Mouse (Mus musculus) bone marrow macrophage, adult 2 months (primary cell): ENCODE measurements around the gene Mrps34. TPM values are rescaled to one million over a fixed set of nuclear protein-coding genes. Genes with fewer than 3 reads are reported as not detected.

Experiments
- H3K27ac ChIP-seq: 2 replicates; pipeline ENCODE4 v1.5.1; 2012; ENCODE audit warnings: low read depth, low read length; ENCODE audit not compliant: insufficient read depth
- H3K4me1 ChIP-seq: 2 replicates; pipeline ENCODE4 v1.6.1; 2012; ENCODE audit warnings: low read length; ENCODE audit not compliant: control insufficient read depth, insufficient read depth
- H3K4me3 ChIP-seq: 2 replicates; pipeline ENCODE4 v1.5.1; 2012; ENCODE audit warnings: mild to moderate bottlenecking, low read length, moderate library complexity; ENCODE audit not compliant: insufficient read depth
- CTCF ChIP-seq: IDR thresholded peaks from 2 replicates; pipeline ENCODE4 v1.5.1; 2012; ENCODE audit warnings: low read depth, mild to moderate bottlenecking, low read length, moderate library complexity
- POLR2A ChIP-seq: IDR thresholded peaks from 2 replicates; pipeline ENCODE4 v1.6.1; 2012; ENCODE audit warnings: mild to moderate bottlenecking, low read depth, low read length, borderline replicate concordance
- polyA plus RNA-seq: library from polyadenylated mRNA; stranded (reverse); fragments of >200 nt; gene quantifications from 2 replicates; pipeline ENCODE4 v1.2.4, GENCODE M21; 2012; ENCODE audit not compliant: missing spikeins, insufficient read depth, insufficient read length

Mrps34 gene
- polyA plus RNA-seq, 1 experiment: 25.6 TPM

DNA sequence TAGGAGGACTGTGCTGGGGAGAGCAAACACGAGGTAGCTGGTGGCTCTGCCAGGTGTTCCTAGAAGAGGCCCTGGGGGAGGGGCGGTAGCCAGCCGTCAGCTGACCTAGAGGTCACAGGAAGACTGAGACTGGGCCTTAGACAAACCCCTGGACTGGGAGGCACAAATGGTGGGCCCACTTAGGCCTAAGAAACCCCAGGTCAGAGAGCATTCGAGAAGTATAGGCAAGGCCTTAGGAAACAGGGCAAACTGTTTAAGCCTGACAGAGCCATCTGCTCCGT is 16.9 kb upstream of the Mrps34 start:
- Histone ChIP-seq H3K27ac (no peak overlapping the region), H3K4me3 (no peak overlapping the region), H3K4me1 (0 out of 2 replicates have a peak, but pooled peaks cover 4% of the 10 kb centered on the region)
- no peak for TF ChIP-seq POLR2A
- no peak for TF ChIP-seq CTCF

DNA sequence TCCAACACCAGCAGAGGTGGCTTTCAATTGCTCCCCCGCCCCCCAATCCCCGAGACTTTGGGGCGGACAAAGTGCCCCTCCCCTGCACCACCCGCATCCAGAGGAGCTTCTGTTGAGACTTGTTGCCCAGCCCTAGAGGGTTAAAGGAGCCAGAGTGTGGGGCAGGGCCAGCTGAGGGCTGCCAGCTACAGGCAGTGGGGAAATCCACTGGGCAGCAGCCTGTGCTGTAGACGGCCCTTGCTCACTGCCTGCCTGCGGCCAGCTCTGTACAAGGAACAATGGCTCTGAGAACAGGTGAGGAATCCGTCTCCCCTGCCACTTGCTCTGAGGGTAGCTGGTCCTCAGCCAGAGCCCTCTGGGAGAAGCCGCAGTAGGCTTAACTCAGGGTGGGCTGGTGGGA is 16.4 kb upstream of the Mrps34 start:
- Histone ChIP-seq H3K4me3 (no peak overlapping the region), H3K27ac (no peak overlapping the region), H3K4me1 (0 out of 2 replicates have a peak, but pooled peaks cover 4% of the 10 kb centered on the region)
- TF ChIP-seq POLR2A (no peak), CTCF (no peak)

DNA sequence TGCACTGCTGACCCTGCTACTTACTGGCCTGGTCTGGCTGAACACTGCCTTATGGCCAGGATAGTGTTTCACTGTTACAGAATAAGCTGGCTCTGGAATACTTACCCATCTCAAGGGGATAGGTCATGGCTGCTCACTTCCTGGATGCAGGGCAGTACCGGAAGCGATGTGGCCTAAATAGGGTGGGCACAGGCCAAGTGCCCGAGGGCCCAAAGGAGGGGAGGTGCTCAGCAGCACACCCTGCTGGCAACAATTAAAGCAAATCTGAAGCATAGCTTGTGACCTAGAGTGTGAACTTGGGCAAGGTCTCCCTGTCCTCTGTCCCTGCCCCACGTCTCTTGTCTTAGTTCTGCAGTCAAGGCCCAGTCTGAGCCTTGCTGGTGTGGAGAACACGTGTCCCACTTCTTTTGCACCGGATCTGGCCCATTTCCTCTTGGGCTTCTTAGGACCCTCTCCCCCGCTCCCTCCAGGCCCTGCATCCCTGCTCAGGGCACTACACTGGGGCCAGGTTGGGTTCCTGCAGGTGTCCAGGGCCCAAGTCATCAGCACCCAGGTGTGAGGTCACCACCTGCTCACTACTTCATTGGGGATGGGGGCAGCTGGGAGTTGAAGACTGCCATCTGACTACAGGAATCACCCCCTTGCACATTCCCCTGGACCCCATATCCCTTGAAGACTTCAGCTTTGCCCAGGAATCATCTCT is 13.0 kb upstream of the Mrps34 start:
- peak; percentile 45 for TF ChIP-seq CTCF
- TF ChIP-seq POLR2A: no peak
- Histone ChIP-seq H3K27ac (no peak overlapping the region), H3K4me1 (peaks cover 3% of the 10 kb centered on the region; the same call in 1 of the 2 replicates), H3K4me3 (no peak overlapping the region)

DNA sequence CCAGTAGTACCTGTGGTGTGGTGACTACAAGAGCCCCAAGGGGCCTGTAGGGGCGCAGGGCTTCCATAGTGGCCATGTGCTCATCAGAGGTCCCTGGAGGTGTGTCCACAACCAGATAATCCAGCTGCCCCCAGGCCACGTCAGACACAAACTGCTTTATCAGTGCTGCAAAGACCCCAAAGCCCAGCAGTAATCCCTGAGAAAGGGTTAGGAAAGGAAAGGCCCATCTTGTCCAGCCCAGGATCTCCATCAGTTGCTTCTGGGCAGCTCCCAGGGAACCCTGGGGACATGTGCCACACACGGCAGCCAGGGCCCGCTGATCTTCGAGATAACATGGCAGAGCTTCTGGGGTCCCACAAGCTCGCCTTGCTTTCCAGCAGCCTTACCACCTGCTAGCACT is 10.5 kb upstream of the Mrps34 start:
- H3K4me1 ChIP-seq: peaks cover 9% of the 10 kb centered on the region
- no peak for TF ChIP-seq CTCF
- no peak for TF ChIP-seq POLR2A
- H3K4me3 ChIP-seq: no peak overlapping the region
- H3K27ac ChIP-seq: no peak overlapping the region

DNA sequence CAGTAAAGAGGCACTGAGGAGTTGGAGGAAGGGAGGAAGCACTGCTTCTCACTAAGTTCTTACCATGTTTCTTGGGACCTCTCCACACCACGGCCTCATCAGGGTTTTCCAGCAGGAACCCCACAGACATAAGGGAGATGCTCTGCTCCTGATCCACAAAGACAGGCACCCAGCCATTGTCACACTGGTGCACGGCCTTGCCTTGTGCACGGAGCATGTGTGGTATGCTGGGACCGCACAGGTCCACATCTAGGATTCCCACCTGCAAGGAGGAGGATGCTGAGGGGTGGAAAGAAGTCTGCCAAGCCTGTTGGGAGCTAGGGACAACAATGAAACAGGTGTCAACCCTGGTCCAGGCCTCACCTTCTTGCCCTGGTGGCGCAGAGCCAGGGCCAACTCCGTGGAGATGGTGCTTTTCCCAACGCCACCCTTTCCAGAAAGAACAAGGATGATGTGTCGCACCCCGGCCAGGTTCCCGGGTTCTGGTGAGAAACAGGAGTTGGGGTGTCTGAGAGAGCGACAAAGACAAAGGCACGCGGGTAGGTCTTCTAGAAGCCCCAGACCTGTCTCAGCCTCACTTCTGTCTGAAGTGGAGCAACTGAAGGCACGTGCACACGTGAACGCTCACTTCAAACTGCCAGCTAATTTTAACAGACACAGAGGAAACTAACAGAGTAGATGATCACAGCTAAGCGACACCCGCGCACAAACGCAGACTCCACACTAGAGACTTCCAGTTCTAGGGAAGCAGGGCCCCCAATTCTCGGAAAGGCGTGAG is 9.4 kb upstream of the Mrps34 start:
- H3K4me1 ChIP-seq: peaks cover 9% of the 10 kb centered on the region
- H3K4me3 ChIP-seq: peak overlapping the region; percentile 98
- H3K27ac ChIP-seq: no peak overlapping the region
- TF ChIP-seq POLR2A (no peak), CTCF (no peak)

DNA sequence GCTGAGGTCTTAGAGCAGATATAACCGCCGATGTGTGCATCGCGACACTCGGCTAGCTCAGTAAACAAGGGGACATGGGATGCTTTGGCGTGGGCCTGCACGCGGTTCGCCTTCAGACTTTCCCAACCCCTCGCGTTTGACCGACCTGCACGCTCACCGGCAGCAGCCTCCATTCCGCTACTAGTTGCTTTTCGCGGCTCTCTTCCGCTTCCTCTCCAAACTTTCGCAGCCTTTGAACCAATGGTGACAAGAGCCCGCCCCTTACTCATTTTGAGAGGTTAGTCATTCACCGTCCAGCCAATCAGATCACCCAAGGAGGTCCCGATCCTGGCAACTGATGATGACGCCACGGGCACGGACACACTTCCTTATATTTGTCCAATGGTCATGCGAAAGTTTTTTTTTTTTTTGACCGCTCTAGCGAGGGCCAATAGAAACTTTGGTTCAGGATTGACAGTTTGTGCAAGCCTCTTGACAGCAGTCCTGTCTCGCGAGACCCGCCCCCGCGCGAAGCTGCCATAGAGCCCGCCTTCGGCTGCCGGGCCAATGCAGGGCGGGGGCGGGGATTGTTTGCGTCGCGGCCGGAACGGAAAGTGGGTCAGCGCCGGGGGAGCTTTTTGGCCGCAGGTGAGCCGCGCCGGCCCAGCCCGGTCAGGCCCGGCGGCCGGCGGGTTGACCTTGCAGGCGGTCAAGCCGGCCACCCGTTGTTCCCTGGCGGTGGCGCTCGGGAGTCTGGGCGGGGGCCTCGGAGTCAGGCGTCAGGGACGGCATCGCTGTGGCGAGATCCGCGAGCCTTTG is 8.6 kb upstream of the Mrps34 start, which contains the start of the genes Nubp2 and Spsb3:
Nubp2 (minus strand) TSS at position 216 of the 798 bp plus-strand sequence.
Spsb3 (plus strand) TSS at position 510 of the 798 bp plus-strand sequence.
- Histone ChIP-seq H3K27ac (peak within 1 kb of the TSS; percentile 35), H3K4me3 (peak within 1 kb of the TSS; percentile 98), H3K4me1 (peaks cover 9% of the 10 kb centered on the region)
- no peak for TF ChIP-seq POLR2A

DNA sequence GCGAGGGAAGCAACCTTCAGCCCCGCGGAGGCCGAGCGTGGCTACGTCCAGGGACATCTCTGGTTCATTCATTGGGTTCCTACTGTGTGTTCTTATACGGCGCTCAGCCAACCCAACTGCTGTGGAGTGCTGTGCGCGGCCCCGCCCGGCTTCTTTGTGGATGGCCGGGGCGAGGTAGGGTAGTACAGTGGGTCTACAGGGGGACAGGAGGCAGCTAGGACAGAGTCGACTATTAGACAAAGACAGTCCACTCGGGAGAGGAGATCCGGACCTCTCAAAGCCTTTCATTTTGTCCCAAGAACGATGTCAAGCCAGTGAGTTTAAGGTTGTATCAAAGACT is 8.0 kb upstream of the Mrps34 start:
- Histone ChIP-seq H3K4me1 (peaks cover 9% of the 10 kb centered on the region), H3K4me3 (peak overlapping the region; percentile 92), H3K27ac (peak overlapping the region; percentile 35)
- TF ChIP-seq POLR2A (no peak), CTCF (no peak)

DNA sequence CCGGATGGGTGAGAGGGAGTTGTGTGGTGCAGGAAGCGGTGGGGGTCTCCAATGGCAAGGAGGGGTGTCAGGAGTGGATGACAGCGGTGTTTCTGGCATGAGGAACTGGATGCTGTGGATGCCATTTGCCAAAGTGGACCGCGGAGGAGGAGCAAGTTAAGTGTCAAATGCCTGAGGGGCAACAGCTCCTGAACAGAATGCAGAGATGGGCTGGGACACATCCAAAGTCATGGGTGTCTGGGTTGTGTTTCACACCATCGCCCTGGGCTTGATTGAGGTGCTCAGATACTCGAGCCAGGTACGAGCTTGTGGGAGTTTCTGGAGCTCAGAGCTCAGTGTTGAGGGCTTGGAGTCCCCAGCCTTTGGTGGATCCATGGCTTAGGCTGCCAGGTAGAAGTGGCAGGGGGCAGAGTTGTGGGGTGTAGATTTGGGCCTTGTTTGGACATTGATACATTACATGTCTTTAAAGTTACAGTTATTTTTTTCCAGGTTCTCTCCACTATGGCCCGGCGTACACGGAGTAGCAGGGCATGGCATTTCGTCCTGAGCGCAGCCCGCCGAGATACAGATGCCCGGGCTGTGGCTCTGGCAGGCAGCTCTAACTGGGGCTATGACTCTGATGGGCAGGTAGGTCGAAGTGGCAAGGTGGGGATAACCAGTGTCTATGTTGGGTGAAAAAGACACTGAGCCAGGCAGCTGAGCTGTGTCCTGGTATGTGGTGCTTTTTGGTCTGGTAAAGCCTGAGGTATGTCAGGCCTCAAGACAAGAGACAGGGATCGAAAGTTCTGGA is 7.4 kb upstream of the Mrps34 start:
- Histone ChIP-seq H3K4me3 (peak overlapping the region; percentile 92), H3K4me1 (peaks cover 9% of the 10 kb centered on the region), H3K27ac (no peak overlapping the region)
- TF ChIP-seq POLR2A (no peak), CTCF (no peak)

DNA sequence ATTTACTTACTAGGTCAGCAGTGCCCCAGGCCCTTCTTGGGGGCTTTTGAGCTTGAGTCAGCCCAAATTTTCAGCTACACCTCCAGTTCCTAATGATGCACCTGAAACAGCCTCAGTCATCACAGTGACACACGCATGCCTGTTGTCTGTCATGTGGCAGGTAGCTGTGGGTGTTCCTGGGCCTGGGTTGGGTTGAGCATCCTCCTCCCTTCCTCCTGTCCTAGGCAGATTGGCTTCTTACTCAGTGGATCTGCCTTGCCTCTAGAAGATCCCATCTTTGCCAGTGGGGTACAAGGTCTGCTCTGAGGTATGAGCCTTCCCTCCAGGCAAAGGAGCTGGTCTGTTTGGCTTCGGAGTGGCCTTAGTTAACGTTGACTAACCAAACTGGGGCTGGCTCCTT is 6.1 kb upstream of the Mrps34 start:
- TF ChIP-seq CTCF: no peak
- no peak overlapping the region for H3K4me3 ChIP-seq
- no peak overlapping the region for H3K27ac ChIP-seq
- H3K4me1 ChIP-seq: peaks cover 7% of the 10 kb centered on the region
